Mouse (Mus musculus): Measurements from ENCODE around the gene Tmem128.

DNA sequence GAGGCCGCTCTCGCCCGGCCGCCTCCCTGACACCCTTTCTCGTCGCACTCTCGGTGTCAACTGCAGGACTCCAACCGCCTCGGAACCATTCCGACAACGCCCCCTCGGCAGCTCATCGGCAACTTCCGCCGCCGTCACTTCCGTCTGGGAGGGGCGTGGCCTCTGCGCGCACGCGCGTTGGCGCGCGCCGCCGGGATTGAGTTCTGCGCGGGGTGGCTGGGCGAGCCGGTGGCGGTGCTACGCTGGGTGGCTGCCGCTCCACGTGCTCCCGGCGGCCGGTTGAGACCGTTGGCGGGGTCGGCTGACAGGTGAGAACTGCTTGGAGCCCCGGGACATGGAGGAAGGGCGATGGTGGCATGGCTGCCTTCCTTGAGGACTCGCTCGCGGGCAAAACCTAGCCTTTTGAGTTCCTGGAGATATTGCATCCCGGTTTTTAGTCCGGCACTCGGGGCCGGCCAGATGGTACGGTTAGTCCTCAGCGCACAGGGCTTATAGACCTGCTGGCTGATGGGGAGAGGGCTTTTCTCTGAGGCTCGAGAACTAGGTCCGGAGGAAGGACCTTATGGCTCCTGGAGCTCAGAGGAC, 39.6 kb upstream of the Tmem128 start, which contains the start of the genes Zbtb49 and Lyar:
- TF ChIP-seq CTCF (IDR thresholded peaks at IDR 0.05; ENCODE audit: control insufficient read depth, insufficient read depth, low read length) (no peak), POLR2A (IDR thresholded peaks at IDR 0.05; ENCODE audit: borderline replicate concordance, control insufficient read depth, low read depth, low read length) (peak; percentile 59; the same call in 1 of the 2 replicates)
